Mouse (Mus musculus): ENCODE data around the gene Socs2.

DNA sequence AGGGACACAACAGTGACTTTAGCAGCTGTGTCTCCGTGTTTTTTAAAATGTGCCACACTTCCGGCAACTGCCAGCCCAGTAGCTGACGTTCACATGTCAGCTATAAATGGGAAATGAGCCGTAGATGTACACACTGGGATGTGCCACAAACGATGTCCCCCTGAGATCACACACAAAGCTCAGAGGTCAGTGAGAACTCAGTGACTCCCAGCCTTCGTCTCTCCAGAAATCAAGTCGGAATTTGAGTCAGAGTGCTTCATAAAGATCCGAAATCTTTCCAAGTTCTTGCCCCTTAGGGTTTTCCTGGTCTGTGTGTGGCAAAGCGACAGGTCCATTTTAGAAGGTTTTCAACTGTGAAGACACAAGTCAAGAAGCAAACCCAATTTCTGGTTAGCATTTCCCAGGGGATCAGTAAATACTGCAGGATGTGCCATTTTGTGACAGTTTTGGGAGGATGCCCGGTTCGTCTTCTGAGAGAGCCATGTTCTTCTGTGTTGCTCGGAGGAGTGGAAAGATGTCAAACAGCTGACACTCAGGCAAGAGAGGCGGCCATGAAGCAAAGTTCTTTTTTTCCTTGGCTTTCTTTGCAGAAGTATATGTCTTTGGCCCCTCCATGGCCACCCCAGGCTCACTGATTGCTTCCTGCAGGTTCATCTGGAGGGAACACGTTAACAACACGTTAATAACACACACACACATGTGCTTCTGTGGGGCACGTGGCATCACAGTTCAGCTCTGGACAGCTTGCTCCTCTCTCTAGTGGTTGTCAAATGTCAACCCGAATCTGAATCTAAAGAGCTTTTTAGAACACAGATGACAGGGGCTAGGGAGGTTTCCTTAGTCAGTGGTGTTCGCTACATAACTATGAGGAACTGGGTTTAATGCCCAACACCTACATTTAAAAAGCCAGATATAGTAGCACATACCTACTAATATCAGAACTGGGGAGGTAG, 28.4 kb upstream of the Socs2 start:
- no peak for TF ChIP-seq JUND (IDR thresholded peaks at IDR 0.05; ENCODE audit: low read depth, low read length)
- TF ChIP-seq CTCF (IDR thresholded peaks at IDR 0.05 in 2 of 3, conservative IDR thresholded peaks at IDR 0.05 in 1 of 3; ENCODE audit: control insufficient read depth in 1 of 3, insufficient read depth in 1 of 3, low read depth in 2 of 3, low read length in 3 of 3, poor library complexity in 1 of 3, severe bottlenecking in 1 of 3): no peak
- TF ChIP-seq TCF12 (IDR thresholded peaks at IDR 0.05; ENCODE audit: low read depth, low read length): no peak
- TF ChIP-seq E2F4 (IDR thresholded peaks at IDR 0.05; ENCODE audit: borderline replicate concordance, low read depth, low read length): no peak

Data from MEL (cell line).